Mouse (Mus musculus): Measurements from ENCODE around the gene Lipo2.
A peak's percentile ranks its signal among the peaks of the same experiment; 100 is the strongest.
"Not testable (repeated sequence)": the region's sequence is repeated elsewhere in the genome, so short reads cannot be mapped to it uniquely, and the experiment has no call there.

Lipo2 gene

DNA sequence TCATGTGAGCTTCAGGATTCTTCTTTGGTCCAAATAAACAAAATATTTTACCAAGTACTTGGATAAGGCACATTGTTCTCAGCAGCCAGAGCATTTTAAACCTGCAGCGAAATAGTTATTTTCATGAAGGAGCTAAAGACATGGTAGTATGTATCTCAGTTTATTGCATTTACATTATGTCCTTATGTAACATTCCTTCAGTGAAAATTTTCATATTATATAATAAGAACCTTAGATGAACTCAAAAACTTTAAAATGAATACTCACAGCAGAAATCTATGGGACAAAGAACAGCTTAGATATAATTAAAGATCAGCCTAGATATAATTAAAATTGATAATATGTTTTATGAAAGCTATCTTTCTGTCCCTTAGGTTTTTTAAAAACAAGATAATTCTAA lies at the start of gene Lipo2:
Lipo2 (minus strand) TSS at position 101 of the 400 bp plus-strand sequence.
- not testable (repeated sequence) for DNase-seq

DNA sequence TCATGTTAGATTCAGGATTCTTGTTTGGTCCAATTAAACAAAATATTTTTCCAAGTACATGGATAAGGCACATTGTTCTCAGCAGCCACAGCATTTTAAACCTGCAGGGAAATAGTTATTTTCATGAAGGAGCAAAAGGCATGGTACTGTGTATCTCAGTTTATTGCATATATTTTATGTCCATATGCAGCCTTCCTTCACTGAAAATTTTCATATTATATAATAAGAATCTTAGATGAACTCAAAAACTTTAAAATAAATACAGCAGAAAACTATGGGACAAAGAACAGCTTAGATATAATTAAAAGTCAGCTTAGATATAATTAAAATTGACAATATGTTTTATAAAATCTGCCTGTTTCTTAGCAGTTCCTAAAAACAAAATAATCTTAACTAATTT lies 36.2 kb upstream of the Lipo2 start, which contains the start of gene Lipo1:
Lipo1 (minus strand) TSS at position 101 of the 400 bp plus-strand sequence.
- not testable (repeated sequence) for DNase-seq

- DNase-seq: no peak
Observed at GRCm38 (mm10) chr19:33786576-33787277, 35.6 kb upstream of the Lipo2 start.

GRCm38 (mm10) chr19:33761287-33762086 lies 10.3 kb upstream of the Lipo2 start, which contains the start of gene Lipo3:
Gene Lipo3 (minus strand): TSS chr19:33761951.
- DNase-seq: peak; percentile 45 to 52

Data from cerebellum, adult 18-20 months (tissue).